Mouse (Mus musculus): ENCODE results near the gene Zbtb9.

The Zbtb9 gene

GRCm38 (mm10) chr17:27001151-27001550, 28.2 kb downstream of the Zbtb9 start:
- in situ Hi-C loops (cut with MboI; ENCODE audit: low pct_unique_long_range_greater_than_20kb in 1 of 2, low sequenced_read_pairs in 2 of 2, unreplicated experiment in 1 of 2) = no loop called here

GRCm38 (mm10) chr17:27001889-27002288, 28.9 kb downstream of the Zbtb9 start:
- in situ Hi-C loops (cut with MboI; ENCODE audit: low pct_unique_long_range_greater_than_20kb in 1 of 2, low sequenced_read_pairs in 2 of 2, unreplicated experiment in 1 of 2) = no loop called here

- in situ Hi-C loops (cut with MboI; ENCODE audit: low pct_unique_long_range_greater_than_20kb in 1 of 2, low sequenced_read_pairs in 2 of 2, unreplicated experiment in 1 of 2) = no loop called here
Observed at GRCm38 (mm10) chr17:27004431-27004830, 31.5 kb downstream of the Zbtb9 start.

- in situ Hi-C loops (cut with MboI; ENCODE audit: low pct_unique_long_range_greater_than_20kb in 1 of 2, low sequenced_read_pairs in 2 of 2, unreplicated experiment in 1 of 2) = no loop called here
Observed at GRCm38 (mm10) chr17:27004903-27005485, 32.0 kb downstream of the Zbtb9 start.

- in situ Hi-C loops (cut with MboI; ENCODE audit: low pct_unique_long_range_greater_than_20kb in 1 of 2, low sequenced_read_pairs in 2 of 2, unreplicated experiment in 1 of 2) = no loop called here
Observed at GRCm38 (mm10) chr17:27005644-27006043, 32.7 kb downstream of the Zbtb9 start.

GRCm38 (mm10) chr17:27008277-27008676, 35.3 kb downstream of the Zbtb9 start:
- in situ Hi-C loops (cut with MboI; ENCODE audit: low pct_unique_long_range_greater_than_20kb in 1 of 2, low sequenced_read_pairs in 2 of 2, unreplicated experiment in 1 of 2) = no loop called here

- in situ Hi-C loops (cut with MboI; ENCODE audit: low pct_unique_long_range_greater_than_20kb in 1 of 2, low sequenced_read_pairs in 2 of 2, unreplicated experiment in 1 of 2) = no loop called here
Observed at GRCm38 (mm10) chr17:27011167-27011566, 38.2 kb downstream of the Zbtb9 start.

- in situ Hi-C loops (cut with MboI; ENCODE audit: low pct_unique_long_range_greater_than_20kb in 1 of 2, low sequenced_read_pairs in 2 of 2, unreplicated experiment in 1 of 2) = no loop called here
Observed at GRCm38 (mm10) chr17:27011998-27012672, 39.2 kb downstream of the Zbtb9 start.

DNA sequence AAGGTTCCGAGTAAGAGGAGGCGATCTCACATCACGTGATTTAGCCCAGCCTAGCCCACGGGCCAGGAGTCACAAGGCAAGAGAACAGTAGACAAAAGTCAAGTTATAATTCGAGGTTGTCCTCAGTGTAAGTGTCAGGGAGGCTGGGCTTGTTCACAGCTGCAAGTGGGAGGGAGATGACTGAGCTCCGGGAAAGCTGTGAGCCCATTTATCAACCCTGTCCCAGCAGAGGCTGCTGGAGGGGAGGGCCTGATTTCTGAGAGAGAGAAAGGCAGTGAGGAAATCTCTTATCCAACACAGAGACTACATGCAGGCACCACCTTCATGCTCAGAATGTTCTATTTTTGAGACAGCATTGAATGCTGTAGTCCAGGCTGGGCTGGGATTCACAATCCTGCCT, 39.9 kb downstream of the Zbtb9 start:
- in situ Hi-C loops (cut with MboI; ENCODE audit: low pct_unique_long_range_greater_than_20kb in 1 of 2, low sequenced_read_pairs in 2 of 2, unreplicated experiment in 1 of 2) = no loop called here

- in situ Hi-C loops (cut with MboI; ENCODE audit: low pct_unique_long_range_greater_than_20kb in 1 of 2, low sequenced_read_pairs in 2 of 2, unreplicated experiment in 1 of 2) = no loop called here
Observed at GRCm38 (mm10) chr17:27017564-27018499, 44.9 kb downstream of the Zbtb9 start.

- in situ Hi-C loops (cut with MboI; ENCODE audit: low pct_unique_long_range_greater_than_20kb in 1 of 2, low sequenced_read_pairs in 2 of 2, unreplicated experiment in 1 of 2) = no loop called here
Observed at GRCm38 (mm10) chr17:27018555-27019196, 45.7 kb downstream of the Zbtb9 start.

DNA sequence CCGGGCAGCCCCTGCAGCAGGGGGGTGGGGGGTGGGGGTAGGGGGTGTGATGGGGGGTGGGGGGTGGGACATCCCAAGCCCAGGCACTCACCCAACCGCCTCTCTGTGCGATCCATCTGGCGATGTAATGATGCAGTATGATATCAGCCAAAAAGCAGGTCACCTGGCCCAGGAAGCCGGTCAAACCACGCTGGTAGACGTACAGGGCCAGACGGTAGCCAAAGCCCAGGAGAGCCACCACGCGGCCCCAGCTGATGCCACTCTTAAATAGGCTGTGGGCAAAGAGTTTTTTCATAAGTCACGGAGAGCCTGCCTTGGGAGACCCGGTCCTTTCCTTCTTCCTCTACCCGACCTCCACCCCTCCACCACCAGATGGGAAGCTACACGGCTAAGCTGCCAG, 48.1 kb downstream of the Zbtb9 start:
- in situ Hi-C loops (cut with MboI; ENCODE audit: low pct_unique_long_range_greater_than_20kb in 1 of 2, low sequenced_read_pairs in 2 of 2, unreplicated experiment in 1 of 2) = no loop called here

GRCm38 (mm10) chr17:27021736-27022135, 48.8 kb downstream of the Zbtb9 start:
- in situ Hi-C loops (cut with MboI; ENCODE audit: low pct_unique_long_range_greater_than_20kb in 1 of 2, low sequenced_read_pairs in 2 of 2, unreplicated experiment in 1 of 2) = no loop called here

DNA sequence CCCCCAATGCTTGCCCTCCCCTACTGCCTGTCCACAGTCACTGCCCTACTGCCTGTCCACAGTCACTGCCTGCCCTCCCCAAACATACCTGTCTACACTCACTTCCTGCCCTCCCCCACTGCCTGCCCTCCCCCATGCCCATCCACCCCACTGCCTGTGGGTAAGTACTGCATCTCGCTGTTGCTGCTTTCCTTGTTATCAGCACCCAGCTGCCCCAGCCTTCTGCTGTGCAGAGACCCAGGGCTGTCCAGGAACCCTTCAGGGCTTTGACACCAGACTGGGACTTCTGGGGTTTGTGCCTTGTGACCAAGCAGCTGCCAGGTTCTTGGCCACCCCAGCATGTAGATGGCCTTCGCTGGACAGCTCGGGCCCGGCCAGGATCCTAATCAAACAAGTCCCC, 50.4 kb downstream of the Zbtb9 start:
- in situ Hi-C loops (cut with MboI; ENCODE audit: low pct_unique_long_range_greater_than_20kb in 1 of 2, low sequenced_read_pairs in 2 of 2, unreplicated experiment in 1 of 2) = no loop called here

DNA sequence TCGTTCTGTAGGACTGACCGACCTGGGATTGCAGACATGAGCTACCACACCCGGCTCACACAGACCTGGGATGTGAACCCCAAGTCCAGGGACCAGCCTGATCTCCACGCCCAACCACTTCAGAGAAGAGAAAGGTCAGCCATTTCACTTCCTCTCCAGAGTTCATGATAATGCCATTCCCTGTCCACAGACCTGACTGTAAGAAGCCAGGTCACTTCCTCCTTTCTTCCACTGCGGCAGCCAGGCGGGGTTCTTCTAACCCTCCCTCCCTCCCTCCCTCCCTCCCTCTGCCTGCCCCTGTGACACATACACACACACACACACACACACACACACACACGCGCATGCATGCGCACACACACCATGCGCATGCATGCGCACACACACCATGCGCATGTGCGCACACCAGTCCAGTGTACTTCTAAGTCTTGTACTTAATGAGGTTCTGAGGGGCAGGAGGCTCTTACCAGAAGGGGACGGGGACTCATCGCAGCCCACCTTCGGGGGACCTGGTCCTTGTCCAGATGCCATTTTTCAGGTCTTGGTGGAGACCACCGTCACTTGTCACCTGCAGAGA, 52.4 kb downstream of the Zbtb9 start:
- in situ Hi-C loops (cut with MboI; ENCODE audit: low pct_unique_long_range_greater_than_20kb in 1 of 2, low sequenced_read_pairs in 2 of 2, unreplicated experiment in 1 of 2) = no loop called here

GRCm38 (mm10) chr17:27025951-27026350, 53.0 kb downstream of the Zbtb9 start:
- in situ Hi-C loops (cut with MboI; ENCODE audit: low pct_unique_long_range_greater_than_20kb in 1 of 2, low sequenced_read_pairs in 2 of 2, unreplicated experiment in 1 of 2) = no loop called here

- in situ Hi-C loops (cut with MboI; ENCODE audit: low pct_unique_long_range_greater_than_20kb in 1 of 2, low sequenced_read_pairs in 2 of 2, unreplicated experiment in 1 of 2) = no loop called here
Observed at GRCm38 (mm10) chr17:27027460-27028283, 54.7 kb downstream of the Zbtb9 start.

DNA sequence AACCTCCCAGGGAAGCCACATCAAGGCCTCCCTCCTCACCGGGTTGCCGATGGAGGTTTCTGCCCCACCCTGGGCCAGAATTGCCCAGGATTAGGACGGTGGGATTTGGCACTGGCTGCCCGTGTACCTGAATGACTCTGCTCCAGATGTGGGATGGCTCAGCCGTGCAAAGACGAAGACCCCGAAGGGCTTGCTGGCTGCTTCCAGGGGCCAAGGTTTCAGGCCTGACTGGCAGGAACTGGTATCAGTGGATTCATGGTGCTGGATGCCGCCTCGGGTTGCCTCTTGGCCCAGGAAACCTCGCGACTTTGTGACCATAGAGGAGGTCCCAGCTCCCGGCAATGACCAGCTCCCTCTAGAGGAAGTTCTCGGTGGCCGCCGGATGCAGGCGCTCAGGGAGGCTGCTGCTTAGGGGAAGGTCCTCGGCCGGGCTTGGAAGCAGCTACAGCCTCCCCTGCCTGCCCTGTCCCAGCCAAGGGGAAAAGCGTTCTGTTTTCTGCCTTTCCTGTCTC, 55.4 kb downstream of the Zbtb9 start:
- in situ Hi-C loops (cut with MboI; ENCODE audit: low pct_unique_long_range_greater_than_20kb in 1 of 2, low sequenced_read_pairs in 2 of 2, unreplicated experiment in 1 of 2) = no loop called here

All from mouse embryonic stem cell (cell line).